Mouse (Mus musculus) ES-Bruce4 (cell line): Measurements from ENCODE around the gene Prdm10. TPM values are rescaled to one million over a fixed set of nuclear protein-coding genes. Genes with fewer than 3 reads are reported as not detected.

ENCODE experiments used
- H3K27ac ChIP-seq: 2 replicates; pipeline ENCODE4 v1.5.1; 2012; ENCODE audit warnings: low read length, inconsistent platforms; ENCODE audit not compliant: insufficient read depth
- H3K27me3 ChIP-seq: 2 replicates; pipeline ENCODE4 v1.6.1; 2012; ENCODE audit warnings: mild to moderate bottlenecking, low read length, inconsistent platforms; ENCODE audit not compliant: control insufficient read depth, poor library complexity, insufficient read depth, severe bottlenecking
- H3K36me3 ChIP-seq: 2 replicates; pipeline ENCODE4 v1.6.1; 2012; ENCODE audit warnings: inconsistent platforms, mild to moderate bottlenecking, low read length, moderate library complexity; ENCODE audit not compliant: control insufficient read depth, poor library complexity, insufficient read depth, severe bottlenecking
- H3K4me1 ChIP-seq: one replicate; pipeline ENCODE4 v1.8.1; 2011; ENCODE audit warnings: low read length; ENCODE audit not compliant: control insufficient read depth, insufficient read depth
- H3K4me3 ChIP-seq: 2 replicates; pipeline ENCODE4 v1.5.1; 2011; ENCODE audit warnings: low read depth, mild to moderate bottlenecking, low read length
- H3K9ac ChIP-seq: 2 replicates; pipeline ENCODE4 v1.6.1; 2012; ENCODE audit warnings: low read depth, mild to moderate bottlenecking, inconsistent platforms; ENCODE audit not compliant: poor library complexity, severe bottlenecking
- H3K9me3 ChIP-seq: replicated peaks from 2 replicates; pipeline ENCODE4 v1.6.1; 2012; ENCODE audit warnings: mild to moderate bottlenecking, low read length, inconsistent platforms; ENCODE audit not compliant: control insufficient read depth, poor library complexity, insufficient read depth, severe bottlenecking
- CTCF ChIP-seq: IDR thresholded peaks from one replicate; pipeline ENCODE4 v1.8.1; 2011; ENCODE audit warnings: low read depth, low read length
- EP300 ChIP-seq: IDR thresholded peaks from 2 replicates; pipeline ENCODE4 v1.6.1; 2011; ENCODE audit warnings: low read depth, low read length; ENCODE audit not compliant: insufficient read depth
- POLR2A ChIP-seq: IDR thresholded peaks from one replicate; pipeline ENCODE4 v1.8.1; 2011; ENCODE audit warnings: low read length; ENCODE audit not compliant: insufficient read depth
- polyA plus RNA-seq: library from polyadenylated mRNA; stranded (reverse); fragments of >200 nt; gene quantifications from 2 replicates; pipeline ENCODE4 v1.2.4, GENCODE M21; 2011; ENCODE audit warnings: low read depth; ENCODE audit not compliant: missing spikeins, insufficient read depth, insufficient read length

Gene Prdm10
- polyA plus RNA-seq, 1 experiment, result 18.0 TPM

DNA sequence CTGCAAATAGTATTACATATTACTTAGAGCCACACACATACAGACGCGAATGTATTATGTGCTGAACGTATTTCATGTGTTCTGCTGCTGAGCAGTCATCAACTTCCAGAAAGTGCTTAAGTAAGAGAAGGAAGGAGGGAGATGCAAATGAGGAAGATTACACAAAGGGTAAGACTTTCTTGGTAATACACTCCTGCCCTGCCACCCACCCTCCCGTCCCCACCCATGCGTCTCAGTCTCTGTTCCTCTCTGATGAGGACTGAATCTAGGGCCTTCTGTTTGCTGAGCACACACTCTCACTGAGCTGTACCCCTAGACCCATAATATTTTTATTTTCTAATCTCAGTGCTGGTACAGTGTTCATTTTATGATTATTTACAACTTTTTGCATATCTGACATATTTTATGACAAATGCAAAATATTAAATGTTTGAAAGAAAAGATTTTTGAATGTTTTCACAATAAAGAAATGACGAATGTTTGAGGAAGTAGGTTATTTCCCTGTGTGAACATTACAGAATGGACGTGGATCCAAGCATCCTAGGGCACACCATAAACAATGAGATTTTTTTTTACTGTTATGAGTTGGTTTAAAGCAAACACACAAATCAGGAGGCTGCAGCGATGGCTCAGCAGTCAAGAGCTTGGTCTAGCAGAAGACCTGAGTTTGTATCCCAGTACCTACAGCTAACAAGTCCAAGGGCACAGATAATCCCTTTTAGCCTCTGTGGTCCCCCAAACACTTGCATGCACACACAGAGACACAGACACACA lies 32.7 kb upstream of the Prdm10 start:
- Histone ChIP-seq H3K27me3 (no peaks in the 10 kb centered on the region), H3K9me3 (no peaks in the 10 kb centered on the region), H3K9ac (no peak overlapping the region), H3K27ac (no peak overlapping the region), H3K4me3 (no peak overlapping the region), H3K36me3 (no peaks in the 10 kb centered on the region), H3K4me1 (no peaks in the 10 kb centered on the region)
- TF ChIP-seq CTCF (no peak), EP300 (no peak), POLR2A (no peak)

DNA sequence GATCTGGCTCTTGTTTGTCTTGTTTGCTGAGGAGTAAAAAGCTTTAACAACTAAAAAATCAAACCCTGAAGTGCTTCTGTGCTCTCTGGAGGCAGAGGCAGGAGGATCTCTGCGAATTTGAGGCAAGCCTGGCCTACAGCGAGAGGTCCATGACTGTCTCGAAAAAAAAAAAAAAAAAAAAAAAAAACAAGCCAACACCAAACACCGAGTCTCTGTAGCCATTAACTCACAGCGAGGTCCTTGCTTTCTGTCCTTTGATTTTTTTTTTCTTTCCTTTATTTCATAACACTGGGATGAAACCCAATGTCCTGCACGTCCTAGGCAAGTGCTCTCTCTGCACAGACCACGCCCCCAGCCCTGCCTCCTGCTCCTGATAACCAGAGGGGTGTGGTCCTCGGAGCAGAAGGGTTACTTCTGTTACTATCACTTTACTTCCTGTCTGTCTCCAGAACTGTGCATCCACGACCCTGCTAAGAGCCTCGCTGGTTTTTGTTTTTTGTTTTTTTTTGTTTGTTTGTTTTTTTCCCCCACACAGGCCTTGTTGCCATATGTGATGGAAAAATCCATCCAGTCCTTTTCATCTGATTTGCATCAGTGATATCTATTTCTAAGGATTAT lies 28.0 kb upstream of the Prdm10 start:
- no peak overlapping the region for H3K4me3 ChIP-seq
- peaks cover 1% of the 10 kb centered on the region for H3K4me1 ChIP-seq
- H3K9me3 ChIP-seq, result no peaks in the 10 kb centered on the region
- H3K27me3 ChIP-seq, result no peaks in the 10 kb centered on the region
- H3K9ac ChIP-seq, result no peak overlapping the region
- no peak overlapping the region for H3K27ac ChIP-seq
- TF ChIP-seq EP300 (0 out of 2 replicates have a peak, but pooled peaks have one; percentile 28), POLR2A (no peak)
- no peaks in the 10 kb centered on the region for H3K36me3 ChIP-seq

- peak overlapping the region; percentile 99 for H3K27ac ChIP-seq
- H3K27me3 ChIP-seq, result no peaks in the 10 kb centered on the region
- H3K9ac ChIP-seq, result peak overlapping the region; percentile 15
- TF ChIP-seq CTCF (no peak), EP300 (0 out of 2 replicates have a peak, but pooled peaks have one; percentile 36), POLR2A (no peak)
- H3K4me1 ChIP-seq, result peaks cover 1% of the 10 kb centered on the region
- no peaks in the 10 kb centered on the region for H3K36me3 ChIP-seq
- H3K9me3 ChIP-seq, result no peaks in the 10 kb centered on the region
- H3K4me3 ChIP-seq, result peak overlapping the region; percentile 29
Measured at GRCm38 (mm10) chr9:31253311-31253734, 27.0 kb upstream of the Prdm10 start.

DNA sequence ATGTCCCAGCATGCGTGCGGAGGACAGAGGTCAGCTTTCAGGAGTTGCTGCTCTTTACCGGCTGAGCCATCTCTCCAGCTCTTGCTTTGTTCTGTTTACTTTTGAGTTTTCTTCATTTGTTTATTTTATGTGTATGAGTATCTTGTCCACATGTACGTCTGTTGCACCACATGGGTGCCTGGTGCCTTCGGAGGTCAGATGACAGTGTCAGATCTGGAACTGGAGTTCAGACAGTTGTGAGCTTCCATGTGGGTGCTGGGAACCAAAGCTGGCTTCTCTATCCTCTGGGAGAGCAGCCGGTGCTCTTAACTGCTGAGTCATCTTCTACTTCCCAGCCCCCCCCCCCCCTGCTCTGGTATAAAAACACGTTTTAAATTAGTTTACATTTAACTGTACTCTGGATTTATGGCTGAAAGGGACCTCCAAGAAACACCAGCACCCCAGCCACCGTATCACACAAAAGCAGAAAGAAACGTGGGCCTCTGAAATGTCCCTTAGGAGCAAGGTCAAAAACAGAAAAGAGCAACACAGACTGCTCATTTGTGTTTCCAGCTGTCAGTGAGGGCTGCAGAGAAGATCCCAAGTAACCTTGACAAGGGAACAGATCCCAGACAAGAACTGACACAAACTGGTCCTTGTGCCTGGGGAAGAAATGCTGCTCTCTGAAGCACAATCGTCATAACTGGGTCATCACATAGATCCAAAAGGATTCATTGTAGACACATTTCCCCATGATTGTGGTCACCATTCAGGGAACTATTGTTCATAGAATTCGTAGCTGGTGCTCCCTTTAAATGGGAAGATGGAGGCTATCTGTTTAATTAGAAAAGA lies 26.3 kb upstream of the Prdm10 start:
- Histone ChIP-seq H3K4me1 (peaks cover 1% of the 10 kb centered on the region), H3K9ac (peak overlapping the region; percentile 15), H3K9me3 (no peaks in the 10 kb centered on the region), H3K36me3 (no peaks in the 10 kb centered on the region), H3K27ac (peak overlapping the region; percentile 99), H3K27me3 (no peaks in the 10 kb centered on the region), H3K4me3 (peak overlapping the region; percentile 29)
- TF ChIP-seq CTCF (no peak), POLR2A (no peak), EP300 (no peak)

- Histone ChIP-seq H3K27me3 (no peaks in the 10 kb centered on the region), H3K27ac (peak overlapping the region; percentile 99), H3K4me3 (no peak overlapping the region), H3K9me3 (no peaks in the 10 kb centered on the region), H3K4me1 (peaks cover 1% of the 10 kb centered on the region), H3K36me3 (no peaks in the 10 kb centered on the region), H3K9ac (no peak overlapping the region; the same call in 1 of the 2 replicates)
- TF ChIP-seq EP300 (no peak), POLR2A (no peak), CTCF (no peak)
Measured at GRCm38 (mm10) chr9:31254697-31255004, 25.7 kb upstream of the Prdm10 start.

DNA sequence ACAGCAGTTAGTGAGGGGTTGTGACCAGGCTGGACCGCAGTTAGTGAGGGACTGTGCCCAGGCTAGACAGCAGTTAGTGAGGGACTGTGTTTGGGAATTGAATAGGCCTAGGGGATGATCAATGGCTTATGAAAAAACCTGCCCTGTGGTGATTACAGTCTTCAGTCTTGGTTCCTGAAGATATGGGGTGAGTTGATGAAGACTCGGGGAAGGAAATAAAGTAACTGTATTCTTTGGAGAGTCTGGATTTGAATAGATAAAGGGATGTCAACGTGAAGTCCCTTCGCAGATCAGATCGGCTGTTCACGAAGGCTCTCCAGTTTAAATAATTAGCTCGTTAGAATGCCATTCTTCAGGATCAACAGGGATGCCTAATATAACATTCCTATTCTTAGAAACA lies 24.4 kb upstream of the Prdm10 start:
- Histone ChIP-seq H3K4me1 (peaks cover 1% of the 10 kb centered on the region), H3K27ac (no peak overlapping the region), H3K36me3 (no peaks in the 10 kb centered on the region), H3K4me3 (no peak overlapping the region), H3K9ac (no peak overlapping the region), H3K27me3 (no peaks in the 10 kb centered on the region), H3K9me3 (no peaks in the 10 kb centered on the region)
- TF ChIP-seq POLR2A, result no peak
- no peak for TF ChIP-seq CTCF
- no peak for TF ChIP-seq EP300
